Mouse (Mus musculus) olfactory bulb, adult 2 months (tissue): ENCODE data around the gene Gm3435.

Source experiments
- CTCF ChIP-seq: fragments of 200-500 bp; IDR thresholded peaks from 2 replicates; pipeline ENCODE4 v1.5.1; 2012; ENCODE audit warnings: low read depth, mild to moderate bottlenecking, low read length, moderate library complexity; ENCODE audit not compliant: insufficient read depth
- POLR2A ChIP-seq: fragments of 200-500 bp; IDR thresholded peaks from 2 replicates; pipeline ENCODE4 v1.6.1; 2012; ENCODE audit warnings: mild to moderate bottlenecking, low read depth, low read length, moderate library complexity; ENCODE audit not compliant: insufficient read depth

GRCm38 (mm10) chr17:15065391-15066024, 55.5 kb downstream of the Gm3435 start:
- 0 out of 2 replicates have a peak, but pooled peaks have one; percentile 22 for TF ChIP-seq CTCF
- TF ChIP-seq POLR2A: no peak
